Mouse (Mus musculus): Measurements from ENCODE around the gene Mtg1. TPM values are rescaled to one million over a fixed set of nuclear protein-coding genes. Genes with fewer than 3 reads are reported as not detected.

Gene Mtg1
- total RNA-seq, 2 experiments from 2014 or later: 19.6 to 20.4 TPM

DNA sequence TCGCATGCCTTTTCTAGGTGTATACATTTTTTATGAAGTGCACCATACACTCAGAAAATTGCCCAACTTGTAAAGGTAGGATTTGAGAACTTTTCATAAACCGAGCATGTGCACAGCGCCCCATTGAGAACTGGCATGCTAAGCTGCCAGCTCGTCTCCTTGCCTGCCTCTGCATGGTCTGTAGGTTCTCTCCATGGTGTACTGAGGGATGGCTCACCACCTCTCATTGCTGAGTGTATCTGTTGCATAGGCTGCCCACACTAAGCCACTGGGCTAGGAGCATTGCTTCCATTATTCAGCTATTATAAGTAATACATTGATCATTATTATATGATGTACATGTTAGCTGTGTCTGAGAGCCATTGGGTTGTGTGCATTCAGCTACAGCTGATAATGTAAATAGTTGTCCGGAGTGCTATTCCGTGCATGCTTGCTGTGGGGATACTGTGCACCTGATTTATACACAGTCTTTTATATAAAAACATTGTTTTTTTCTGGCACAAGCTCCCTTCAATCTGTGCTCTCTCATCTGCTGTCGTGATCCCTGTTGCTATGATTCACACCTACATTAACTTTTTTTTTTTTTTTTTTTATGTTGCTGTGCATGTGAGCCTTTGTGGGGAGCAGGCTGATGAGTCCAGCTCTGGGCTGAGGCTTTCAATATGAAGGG, 50.5 kb downstream of the Mtg1 start:
- no peak for DNase-seq (ENCODE audit: low spot score in 2 of 2)

GRCm38 (mm10) chr7:140188391-140189328, 51.3 kb downstream of the Mtg1 start:
- no peak for DNase-seq (ENCODE audit: low spot score in 2 of 2)

- no peak for DNase-seq (ENCODE audit: low spot score in 2 of 2)
Measured at GRCm38 (mm10) chr7:140190435-140190834, 53.1 kb downstream of the Mtg1 start.

DNA sequence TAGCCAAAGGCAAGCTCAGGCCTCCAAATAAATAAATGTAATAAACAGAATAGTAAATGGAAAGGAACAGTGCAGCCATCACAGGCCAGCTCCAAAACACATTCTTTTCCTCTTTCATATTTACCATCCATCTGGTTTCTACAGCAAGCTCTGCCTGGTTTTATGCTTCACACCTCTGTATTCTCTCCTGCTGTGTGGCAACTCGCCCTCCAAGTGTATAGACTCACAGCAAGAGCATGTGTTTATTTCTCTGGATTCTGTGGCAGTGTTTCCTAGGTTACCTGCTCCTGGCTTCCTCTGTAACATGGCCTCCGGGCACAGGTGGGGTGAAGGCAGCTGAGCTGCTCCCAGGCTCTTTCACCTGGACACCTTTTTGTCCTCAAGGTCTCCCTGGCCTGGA, 55.1 kb downstream of the Mtg1 start:
- no peak for DNase-seq (ENCODE audit: low spot score in 2 of 2)

- no peak for DNase-seq (ENCODE audit: low spot score in 2 of 2)
Measured at GRCm38 (mm10) chr7:140192851-140193250, 55.5 kb downstream of the Mtg1 start.

GRCm38 (mm10) chr7:140194031-140194430, 56.7 kb downstream of the Mtg1 start:
- no peak for DNase-seq (ENCODE audit: low spot score in 2 of 2)

GRCm38 (mm10) chr7:140196002-140196401, 58.6 kb downstream of the Mtg1 start:
- DNase-seq (ENCODE audit: low spot score in 2 of 2): no peak

Other genes with a start within 250 kb of the Mtg1 start
- 1 to 10 TPM in 1 of 2 experiments, under 1 TPM in 1; 0.91 to 1.0 TPM for gene Kndc1, start 242.9 kb upstream of the Mtg1 start, total RNA-seq (2021)
- gene Utf1, start 193.8 kb upstream of the Mtg1 start, total RNA-seq (2021): not detected
- gene 6430531B16Rik, start 158.8 kb upstream of the Mtg1 start, total RNA-seq (2021): not detected
- 1 to 10 TPM in 1 of 2 experiments, under 1 TPM in 1; 0.78 to 1.1 TPM for gene Adam8, start 145.0 kb upstream of the Mtg1 start, total RNA-seq (2021)
- gene Zfp511, start 101.2 kb upstream of the Mtg1 start, total RNA-seq (2021): 10 to 100 TPM; 11.0 to 11.2 TPM
- 10 to 100 TPM; 34.6 to 38.0 TPM for gene Tubgcp2, start 100.9 kb upstream of the Mtg1 start, total RNA-seq (2021)
- not detected for gene Msx3, start 88.5 kb upstream of the Mtg1 start, total RNA-seq (2021)
- gene Caly, start 55.0 kb upstream of the Mtg1 start, total RNA-seq (2021): not detected
- gene Prap1, start 44.2 kb upstream of the Mtg1 start, total RNA-seq (2021): not detected
- 10 to 100 TPM; 30.6 to 32.4 TPM for gene Fuom, start 35.1 kb upstream of the Mtg1 start, total RNA-seq (2021)
- gene Paox, start 21.8 kb upstream of the Mtg1 start, total RNA-seq (2021): 1 to 10 TPM; 6.6 to 7.0 TPM
- 10 to 100 TPM; 78.9 to 80.2 TPM for gene Echs1, start 21.1 kb upstream of the Mtg1 start, total RNA-seq (2021)
- gene Sprn, start 17.3 kb downstream of the Mtg1 start, total RNA-seq (2021): under 1 TPM; 0.29 to 0.42 TPM
- not detected for gene Olfr522, start 27.2 kb downstream of the Mtg1 start, total RNA-seq (2021)
- gene Olfr523, start 35.7 kb downstream of the Mtg1 start, total RNA-seq (2021): not detected
- not detected for gene Olfr524, start 68.4 kb downstream of the Mtg1 start, total RNA-seq (2021)
- under 1 TPM in 1 of 2 experiments, not detected in 1; 0.16 TPM for gene Cd163l1, start 80.7 kb downstream of the Mtg1 start, total RNA-seq (2021)
- not detected for gene 5830411N06Rik, start 109.7 kb downstream of the Mtg1 start, total RNA-seq (2021)
- not detected for gene Olfr525, start 183.3 kb downstream of the Mtg1 start, total RNA-seq (2021)
- not detected for gene Olfr527, start 196.5 kb downstream of the Mtg1 start, total RNA-seq (2021)
- gene Olfr60, start 224.1 kb downstream of the Mtg1 start, total RNA-seq (2021): not detected
- not detected for gene Olfr530, start 238.8 kb downstream of the Mtg1 start, total RNA-seq (2021)